Comparison of ENCODE assay signal across 17 mouse cellular contexts in genomic region chr3:40683171-40683570, GRCm38 (mm10). TPM values are rescaled to one million over a fixed set of nuclear protein-coding genes. Genes with fewer than 3 reads are reported as not detected.
DNase-seq lines count a peak whose midpoint lies in the region; ATAC-seq and TF ChIP-seq lines count a peak whose summit lies in the region.
"Had no signal": no experiment of that assay in that cellular context is flagged by ENCODE, and none has a peak within 500 bp of the region (broad histone marks: within the 10 kb centered on the region; RNA-seq: fewer than 3 reads in every experiment).

No protein-coding gene starts in this region.

- H3K27ac ChIP-seq in gastrocnemius, adult 2 months: peak overlapping the region; percentile 64; the same call in 1 of the 2 replicates
- peak overlapping the region; percentile 71 for H3K27ac ChIP-seq in hindbrain, embryonic 10.5 days
- H3K27ac ChIP-seq in hindbrain, postnatal 0 days: no peak overlapping the region
- H3K27ac ChIP-seq: embryonic facial prominence, embryonic 13.5 days; liver, embryonic 12.5 days; midbrain, embryonic 12.5 days; neural tube, embryonic 12.5 days had no signal

- H3K4me2 ChIP-seq in hindbrain, postnatal 0 days (ENCODE audit: low read depth, low read length): no peak overlapping the region
- H3K4me2 ChIP-seq: embryonic facial prominence, embryonic 13.5 days; liver, embryonic 12.5 days; midbrain, embryonic 12.5 days; neural tube, embryonic 12.5 days had no signal

- peaks cover 52% of the 10 kb centered on the region for H3K4me1 ChIP-seq in hindbrain, embryonic 10.5 days (replicated peaks)
- no peaks in the 10 kb centered on the region for H3K4me1 ChIP-seq in hindbrain, postnatal 0 days (ENCODE audit: insufficient read depth, low read length)

- no peak for ATAC-seq in hindbrain, postnatal 0 days
- ATAC-seq: hindbrain, embryonic 16.5 days; liver, embryonic 12.5 days had no signal

- H3K4me3 ChIP-seq in gastrocnemius, adult 2 months: no peak overlapping the region
- H3K4me3 ChIP-seq in hindbrain, embryonic 10.5 days: no peak overlapping the region
- H3K4me3 ChIP-seq in hindbrain, postnatal 0 days (ENCODE audit: low read length): no peak overlapping the region
- H3K4me3 ChIP-seq: embryonic facial prominence, embryonic 13.5 days; liver, embryonic 12.5 days; midbrain, embryonic 12.5 days; neural tube, embryonic 12.5 days had no signal

- H3K27me3 ChIP-seq in hindbrain, embryonic 10.5 days (ENCODE audit: insufficient read depth, poor library complexity, severe bottlenecking): no peaks in the 10 kb centered on the region
- no peaks in the 10 kb centered on the region for H3K27me3 ChIP-seq in hindbrain, postnatal 0 days (ENCODE audit: insufficient read depth, low read length)
- H3K27me3 ChIP-seq: embryonic facial prominence, embryonic 13.5 days; liver, embryonic 12.5 days; neural tube, embryonic 12.5 days had no signal

- H3K9ac ChIP-seq in hindbrain, postnatal 0 days (replicated peaks; ENCODE audit: low read length): no peak overlapping the region
- H3K9ac ChIP-seq: embryonic facial prominence, embryonic 13.5 days; liver, embryonic 12.5 days; midbrain, embryonic 12.5 days; neural tube, embryonic 12.5 days had no signal

- no peaks in the 10 kb centered on the region for H3K9me3 ChIP-seq in hindbrain, embryonic 10.5 days
- H3K9me3 ChIP-seq in hindbrain, postnatal 0 days (ENCODE audit: low read length): no peaks in the 10 kb centered on the region
- H3K9me3 ChIP-seq: embryonic facial prominence, embryonic 13.5 days; liver, embryonic 12.5 days; midbrain, embryonic 12.5 days; neural tube, embryonic 12.5 days had no signal

- H3K36me3 ChIP-seq in hindbrain, embryonic 10.5 days: peaks cover 17% of the 10 kb centered on the region
- H3K36me3 ChIP-seq in hindbrain, postnatal 0 days (ENCODE audit: insufficient read depth, low read length): no peaks in the 10 kb centered on the region
- H3K36me3 ChIP-seq: liver, embryonic 12.5 days; midbrain, embryonic 12.5 days had no signal

- intact Hi-C loops in gastrocnemius, adult 2 months (cut with DNase I): no loop called here

- DNase-seq in gastrocnemius, adult 2 months: peak; percentile 19
- DNase-seq in gastrocnemius, postnatal 25 days: no peak
- DNase-seq in hindbrain, embryonic 10.5 days (ENCODE audit: low spot score): no peak
- DNase-seq in hindbrain, postnatal 0 days (ENCODE audit: low spot score): no peak
- DNase-seq in brain, adult 2 months (ENCODE audit: low read depth, low spot score): peak; percentile 15
- DNase-seq in cerebellum, postnatal 25 days: peak; percentile 63 to 71
- no peak for DNase-seq in c-Kit-positive CD71-positive TER-119-positive erythroid progenitor cells, embryonic 14.5 days (ENCODE audit: low spot score)
- DNase-seq in kidney, postnatal 10 days: no peak
- DNase-seq: B cell, adult 2 months; lung, postnatal 14 days had no signal

- 89% methylated on average over 18 of the region's 18 CpGs for WGBS in hindbrain, embryonic 10.5 days
- WGBS in hindbrain, postnatal 0 days: 60% methylated on average over 18 of the region's 18 CpGs

- no peak for TF ChIP-seq CTCF in gastrocnemius, adult 2 months (IDR thresholded peaks at IDR 0.05)
- no peak for TF ChIP-seq CTCF in hindbrain, postnatal 0 days (IDR thresholded peaks at IDR 0.05; ENCODE audit: low read depth)

RNA-seq across cellular contexts. Expression of gene Slc25a31, which starts 25.5 kb away (rescaled TPM):
- total RNA-seq in gastrocnemius, adult 2 months (2021): not detected
- total RNA-seq in gastrocnemius, postnatal 25 days (2021): not detected
- polyA plus RNA-seq in hindbrain, embryonic 10.5 days (2016; fragmentation: Nextera tagmentation; extraction: Ambion mirVana): 0.09 and 0.12 TPM in 2 replicates
- 0.05 TPM in 1 of 2 replicates, not detected in the other for total RNA-seq in hindbrain, postnatal 0 days (2014; rRNA removed)
- 0.28 and 0.43 TPM in 2 replicates for polyA plus RNA-seq in hindbrain, postnatal 0 days (2015; fragmentation: Nextera tagmentation; extraction: Ambion mirVana)
- total RNA-seq: gastrocnemius, adult 8-10 months; left cerebral cortex, postnatal 14 days had no signal

Comparison
In these comparisons a context has a peak if more than half of its experiments do, and no peak if none do; other contexts are left out.
1. DNase-seq: peak in gastrocnemius, adult 2 months (single experiment), brain, adult 2 months (single experiment) and cerebellum, postnatal 25 days (2 of 2); none in gastrocnemius, postnatal 25 days (single experiment), hindbrain, embryonic 10.5 days (single experiment), hindbrain, postnatal 0 days (single experiment), c-Kit-positive CD71-positive TER-119-positive erythroid progenitor cells, embryonic 14.5 days (single experiment) and kidney, postnatal 10 days (single experiment).